Mouse (Mus musculus) gastrocnemius, adult 8-10 months (tissue): ENCODE data around the gene Lrrc8b. TPM values are rescaled to one million over a fixed set of nuclear protein-coding genes. Genes with fewer than 3 reads are reported as not detected.

Experiments
- DNase-seq, 2 experiments: peaks; one replicate each; pipeline ENCODE4 v3.0.0; 2022; ENCODE audit warnings: low spot score in 2 of 2
- total RNA-seq, 4 experiments: library from RNA; stranded (reverse); gene quantifications; 2 replicates each; pipeline ENCODE4 v1.2.4; 2022

Gene Lrrc8b
- 1 to 10 TPM in 2 of 4 experiments, under 1 TPM in 2; 0.91 to 1.7 (median 1.3) TPM for total RNA-seq

- DNase-seq, result peak; percentile 60 to 65
Measured at GRCm38 (mm10) chr5:105415198-105415791, at the start of gene Lrrc8b. Gene Lrrc8b, plus strand, starts transcription at chr5:105415775.

GRCm38 (mm10) chr5:105381482-105381881 lies 34.1 kb upstream of the Lrrc8b start:
- DNase-seq, result no peak

GRCm38 (mm10) chr5:105390346-105390745 lies 25.2 kb upstream of the Lrrc8b start:
- DNase-seq, result no peak

- no peak for DNase-seq
Measured at GRCm38 (mm10) chr5:105393731-105394130, 21.8 kb upstream of the Lrrc8b start.

GRCm38 (mm10) chr5:105395188-105395587 lies 20.4 kb upstream of the Lrrc8b start:
- no peak for DNase-seq

- no peak for DNase-seq
Measured at GRCm38 (mm10) chr5:105398966-105399365, 16.6 kb upstream of the Lrrc8b start.

GRCm38 (mm10) chr5:105399631-105400423 lies 15.7 kb upstream of the Lrrc8b start:
- peak; percentile 39 to 50 for DNase-seq

GRCm38 (mm10) chr5:105400424-105401375 lies 14.9 kb upstream of the Lrrc8b start:
- DNase-seq, result no peak

- no peak for DNase-seq
Measured at GRCm38 (mm10) chr5:105401536-105401935, 14.0 kb upstream of the Lrrc8b start.

- DNase-seq, result peak; percentile 20 to 44
Measured at GRCm38 (mm10) chr5:105404961-105405360, 10.6 kb upstream of the Lrrc8b start.

- no peak for DNase-seq
Measured at GRCm38 (mm10) chr5:105407661-105408060, 7.9 kb upstream of the Lrrc8b start.

- no peak for DNase-seq
Measured at GRCm38 (mm10) chr5:105409092-105409491, 6.5 kb upstream of the Lrrc8b start.

GRCm38 (mm10) chr5:105410521-105411293 lies 4.9 kb upstream of the Lrrc8b start:
- no peak for DNase-seq

GRCm38 (mm10) chr5:105411294-105411570 lies 4.3 kb upstream of the Lrrc8b start:
- DNase-seq, result no peak

GRCm38 (mm10) chr5:105411768-105412167 lies 3.8 kb upstream of the Lrrc8b start:
- DNase-seq, result no peak

GRCm38 (mm10) chr5:105412634-105413033 lies 2.9 kb upstream of the Lrrc8b start:
- no peak for DNase-seq

GRCm38 (mm10) chr5:105414341-105415120 lies 1.0 kb upstream of the Lrrc8b start:
- DNase-seq, result no peak

GRCm38 (mm10) chr5:105415951-105416675 lies 538 bp downstream of the Lrrc8b start:
- no peak for DNase-seq

- no peak for DNase-seq
Measured at GRCm38 (mm10) chr5:105417217-105417616, 1.6 kb downstream of the Lrrc8b start.

GRCm38 (mm10) chr5:105418364-105418763 lies 2.8 kb downstream of the Lrrc8b start:
- no peak for DNase-seq
